Mouse (Mus musculus) lung, postnatal 0 days (tissue): ENCODE measurements around the gene H2afz.

Experiments
- CTCF ChIP-seq: IDR thresholded peaks from 2 replicates; pipeline ENCODE4 v1.5.1; 2016; ENCODE audit warnings: antibody characterized with exemption, mild to moderate bottlenecking
- EP300 ChIP-seq: IDR thresholded peaks from 2 replicates; pipeline ENCODE4 v1.6.1; 2016; ENCODE audit warnings: antibody characterized with exemption, mild to moderate bottlenecking, control low read depth

DNA sequence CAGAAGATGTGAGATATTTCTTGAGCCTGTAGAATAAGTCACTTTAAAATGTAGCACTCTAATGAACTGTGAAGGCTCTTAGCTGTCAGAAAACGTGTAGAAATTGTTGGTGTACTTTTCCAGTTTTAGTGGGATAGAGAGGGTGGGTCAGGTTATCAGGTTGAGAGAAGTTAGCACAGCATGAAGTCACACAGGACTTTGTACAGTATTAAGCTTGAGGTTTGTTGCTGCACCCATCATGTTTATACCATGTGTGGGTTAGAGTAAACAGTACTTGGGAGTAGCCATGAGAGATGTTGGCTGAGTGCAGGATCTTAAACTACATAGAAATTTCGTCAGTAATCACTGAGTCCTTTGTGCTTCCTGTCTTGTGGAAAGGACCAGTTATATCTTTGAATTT, 48.8 kb downstream of the H2afz start:
- TF ChIP-seq CTCF (no peak), EP300 (no peak)
